Mouse (Mus musculus): ENCODE measurements around the gene Tor3a. TPM values are rescaled to one million over a fixed set of nuclear protein-coding genes. Genes with fewer than 3 reads are reported as not detected.

Gene Tor3a
- polyA plus RNA-seq (2014; fragmentation: Nextera tagmentation; extraction: Ambion mirVana): 5.2 and 7.8 TPM in 2 replicates

DNA sequence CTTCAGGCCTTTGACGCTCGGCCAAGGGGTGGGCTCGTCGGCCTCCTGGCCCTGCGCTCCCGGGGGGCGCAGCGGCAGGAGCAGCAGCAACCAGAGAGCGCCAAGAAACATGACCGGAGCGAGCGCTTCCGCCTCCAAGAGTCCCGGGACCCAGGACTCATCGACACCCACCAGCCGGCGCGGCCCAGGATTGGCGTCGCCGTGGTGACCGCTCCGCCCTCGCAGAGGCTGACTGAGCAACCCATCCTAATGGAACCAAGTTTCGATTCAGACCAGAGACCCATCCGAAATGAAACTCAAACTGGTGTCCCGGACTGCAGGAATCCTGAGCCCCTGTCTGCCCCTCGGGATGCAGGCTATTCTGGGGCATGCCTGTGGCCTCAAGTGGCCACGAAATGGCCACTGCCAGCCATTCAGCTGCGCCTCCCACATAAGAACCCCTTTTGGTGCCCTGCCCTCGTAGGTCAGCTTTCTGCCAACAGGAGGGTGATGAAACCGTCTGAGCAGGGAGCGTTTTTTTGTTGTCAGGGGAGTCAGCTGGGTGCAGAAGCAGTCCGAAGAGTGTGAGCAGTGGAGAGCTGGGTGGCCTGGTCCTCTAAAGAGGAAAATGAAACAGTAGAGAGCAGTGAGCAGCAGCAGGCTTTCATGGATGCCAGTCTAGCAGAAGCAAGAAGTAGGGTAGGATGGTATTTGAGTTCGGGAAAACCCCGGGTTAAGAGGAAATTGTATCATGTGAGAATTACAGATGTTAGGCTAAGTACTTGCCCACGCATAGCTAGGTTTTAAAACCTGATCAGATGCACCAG is at the start of gene Tor3a:
Gene Tor3a, minus strand, starts transcription at position 162 of the 806 bp plus-strand sequence.
- H3K27me3 ChIP-seq (ENCODE audit: control insufficient read depth, insufficient read depth, low read length): 0 out of 2 replicates have a peak, but pooled peaks cover 5% of the 10 kb centered on the region
- H3K9me3 ChIP-seq (ENCODE audit: control insufficient read depth, low read length): no peaks in the 10 kb centered on the region
- peaks cover 6% of the 10 kb centered on the region for H3K4me1 ChIP-seq (replicated peaks; ENCODE audit: control insufficient read depth, insufficient read depth, low read length)
- H3K27ac ChIP-seq (ENCODE audit: low read depth, low read length): no peak within 1 kb of the TSS
- H3K4me3 ChIP-seq (ENCODE audit: low read depth, low read length): peak within 1 kb of the TSS; percentile 47
- 9% methylated on average over 35 of the region's 37 CpGs for WGBS
- H3K9ac ChIP-seq (ENCODE audit: low read length): peak within 1 kb of the TSS; percentile 62
- DNase-seq (ENCODE audit: low spot score) (peak; percentile 78), ATAC-seq (replicated peaks; ENCODE audit: low FRiP score) (peak; percentile 71)
- peak within 1 kb of the TSS; percentile 93 for H3K4me2 ChIP-seq (ENCODE audit: low read depth, low read length, severe bottlenecking)
- H3K36me3 ChIP-seq (ENCODE audit: control insufficient read depth, insufficient read depth, low read length): no peaks in the 10 kb centered on the region

DNA sequence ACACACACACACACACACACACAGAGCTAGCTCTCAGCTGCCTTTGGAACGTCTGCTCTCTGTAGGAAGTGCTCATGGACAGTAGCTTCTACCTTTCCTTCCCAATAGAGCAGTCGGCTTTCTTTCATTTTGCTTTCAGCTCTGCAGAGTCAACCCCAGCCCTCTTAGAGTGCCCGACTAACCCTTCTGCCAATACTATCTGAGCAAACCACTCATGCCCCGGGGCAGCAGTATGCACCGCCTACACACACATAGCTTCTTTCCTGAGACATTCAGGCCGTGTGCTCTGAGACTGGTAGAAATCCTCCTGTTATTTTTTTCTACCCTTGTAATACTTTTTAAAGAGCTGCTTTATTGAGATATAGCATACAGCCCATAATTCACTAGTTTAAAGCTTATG is 47.9 kb upstream of the Tor3a start:
- DNase-seq (ENCODE audit: low spot score): no peak
- no peak overlapping the region for H3K9ac ChIP-seq (ENCODE audit: low read length)
- no peak for ATAC-seq (replicated peaks; ENCODE audit: low FRiP score)
- WGBS: 79% methylated on average over 6 of the region's 6 CpGs
- H3K4me2 ChIP-seq (ENCODE audit: low read depth, low read length, severe bottlenecking): no peak overlapping the region
- H3K36me3 ChIP-seq (ENCODE audit: control insufficient read depth, insufficient read depth, low read length): no peaks in the 10 kb centered on the region
- H3K27ac ChIP-seq (ENCODE audit: low read depth, low read length): no peak overlapping the region
- H3K27me3 ChIP-seq (ENCODE audit: control insufficient read depth, insufficient read depth, low read length): no peaks in the 10 kb centered on the region
- no peaks in the 10 kb centered on the region for H3K9me3 ChIP-seq (ENCODE audit: control insufficient read depth, low read length)
- H3K4me3 ChIP-seq (ENCODE audit: low read depth, low read length): no peak overlapping the region
- H3K4me1 ChIP-seq (replicated peaks; ENCODE audit: control insufficient read depth, insufficient read depth, low read length): no peaks in the 10 kb centered on the region

DNA sequence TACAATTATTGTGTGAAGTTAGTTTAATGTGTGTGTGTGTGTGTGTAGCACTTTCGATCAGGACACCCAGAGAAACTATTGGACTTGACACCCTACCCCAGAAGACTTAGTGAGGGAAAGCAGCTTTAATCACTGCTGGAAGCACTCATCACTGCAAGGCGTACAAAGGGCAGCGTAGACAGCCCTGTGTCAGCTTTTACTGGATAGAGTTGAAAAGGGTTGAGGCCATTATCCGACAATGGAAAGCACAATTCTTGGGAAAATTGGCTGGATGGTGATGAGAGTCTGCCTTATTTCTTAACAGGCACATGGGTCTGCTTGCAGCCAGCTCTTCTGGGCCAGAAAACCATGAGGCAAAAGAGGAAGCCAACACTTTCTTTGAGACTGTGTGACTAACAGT is 45.9 kb upstream of the Tor3a start:
- Histone ChIP-seq H3K4me3 (ENCODE audit: low read depth, low read length) (no peak overlapping the region), H3K27ac (ENCODE audit: low read depth, low read length) (no peak overlapping the region), H3K9ac (ENCODE audit: low read length) (no peak overlapping the region), H3K27me3 (ENCODE audit: control insufficient read depth, insufficient read depth, low read length) (no peaks in the 10 kb centered on the region), H3K9me3 (ENCODE audit: control insufficient read depth, low read length) (no peaks in the 10 kb centered on the region), H3K4me2 (ENCODE audit: low read depth, low read length, severe bottlenecking) (no peak overlapping the region), H3K36me3 (ENCODE audit: control insufficient read depth, insufficient read depth, low read length) (no peaks in the 10 kb centered on the region), H3K4me1 (replicated peaks; ENCODE audit: control insufficient read depth, insufficient read depth, low read length) (no peaks in the 10 kb centered on the region)
- no peak for DNase-seq (ENCODE audit: low spot score)
- ATAC-seq (replicated peaks; ENCODE audit: low FRiP score): no peak
- WGBS: 49% methylated on average over 4 of the region's 4 CpGs

DNA sequence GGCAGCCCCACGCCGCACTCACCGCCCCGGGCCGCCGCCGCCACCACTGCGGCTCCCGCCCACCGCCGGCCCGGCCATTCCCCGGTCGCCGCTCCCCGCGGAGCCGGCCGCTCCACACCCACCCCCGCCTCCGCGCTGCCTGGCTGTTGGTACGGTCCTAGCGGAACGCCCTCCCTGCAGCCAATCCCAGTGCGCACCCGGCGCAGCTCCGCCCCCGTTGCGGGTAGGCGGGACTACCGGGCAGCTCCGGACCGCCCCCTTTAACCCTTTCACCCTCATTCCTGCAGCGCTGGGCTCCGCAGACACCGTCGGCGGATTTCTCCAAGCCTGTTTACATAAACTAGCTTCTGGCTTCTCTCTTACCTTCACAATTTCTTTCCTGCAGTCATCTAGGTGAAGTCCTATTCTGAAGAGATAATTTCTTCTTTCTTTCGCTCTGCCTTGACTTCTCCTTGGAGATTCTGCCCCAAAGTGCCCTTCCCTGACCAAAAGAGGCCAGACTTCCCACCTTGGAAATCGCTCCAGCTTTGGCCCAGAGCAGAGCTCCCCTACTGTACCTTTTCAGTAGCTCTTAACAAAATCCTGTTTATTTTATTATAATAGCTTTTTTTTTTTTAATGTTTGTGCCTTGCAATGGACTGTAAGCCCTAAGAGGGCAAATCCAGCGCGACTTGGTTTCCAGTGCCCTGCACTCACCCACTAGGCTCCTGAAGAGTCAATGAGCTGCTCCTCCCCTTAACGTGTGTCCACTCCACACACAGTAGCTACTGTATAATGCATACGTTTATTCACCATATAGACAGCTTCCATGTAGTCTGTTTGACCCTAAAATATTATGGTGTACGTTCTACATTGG is 45.0 kb upstream of the Tor3a start, which contains the start of gene Fam20b:
Gene Fam20b, minus strand, starts transcription at position 137 of the 856 bp plus-strand sequence.
- ATAC-seq (replicated peaks; ENCODE audit: low FRiP score) (peak; percentile 98), DNase-seq (ENCODE audit: low spot score) (peak; percentile 99)
- no peaks in the 10 kb centered on the region for H3K27me3 ChIP-seq (ENCODE audit: control insufficient read depth, insufficient read depth, low read length)
- peak within 1 kb of the TSS; percentile 90 for H3K4me3 ChIP-seq (ENCODE audit: low read depth, low read length)
- peak within 1 kb of the TSS; percentile 68 for H3K4me2 ChIP-seq (ENCODE audit: low read depth, low read length, severe bottlenecking)
- no peaks in the 10 kb centered on the region for H3K36me3 ChIP-seq (ENCODE audit: control insufficient read depth, insufficient read depth, low read length)
- no peaks in the 10 kb centered on the region for H3K4me1 ChIP-seq (replicated peaks; ENCODE audit: control insufficient read depth, insufficient read depth, low read length)
- H3K9ac ChIP-seq (ENCODE audit: low read length): peak within 1 kb of the TSS; percentile 82
- peak within 1 kb of the TSS; percentile 69 for H3K27ac ChIP-seq (ENCODE audit: low read depth, low read length)
- WGBS: 2% methylated on average over 42 of the region's 47 CpGs
- H3K9me3 ChIP-seq (ENCODE audit: control insufficient read depth, low read length): no peaks in the 10 kb centered on the region

DNA sequence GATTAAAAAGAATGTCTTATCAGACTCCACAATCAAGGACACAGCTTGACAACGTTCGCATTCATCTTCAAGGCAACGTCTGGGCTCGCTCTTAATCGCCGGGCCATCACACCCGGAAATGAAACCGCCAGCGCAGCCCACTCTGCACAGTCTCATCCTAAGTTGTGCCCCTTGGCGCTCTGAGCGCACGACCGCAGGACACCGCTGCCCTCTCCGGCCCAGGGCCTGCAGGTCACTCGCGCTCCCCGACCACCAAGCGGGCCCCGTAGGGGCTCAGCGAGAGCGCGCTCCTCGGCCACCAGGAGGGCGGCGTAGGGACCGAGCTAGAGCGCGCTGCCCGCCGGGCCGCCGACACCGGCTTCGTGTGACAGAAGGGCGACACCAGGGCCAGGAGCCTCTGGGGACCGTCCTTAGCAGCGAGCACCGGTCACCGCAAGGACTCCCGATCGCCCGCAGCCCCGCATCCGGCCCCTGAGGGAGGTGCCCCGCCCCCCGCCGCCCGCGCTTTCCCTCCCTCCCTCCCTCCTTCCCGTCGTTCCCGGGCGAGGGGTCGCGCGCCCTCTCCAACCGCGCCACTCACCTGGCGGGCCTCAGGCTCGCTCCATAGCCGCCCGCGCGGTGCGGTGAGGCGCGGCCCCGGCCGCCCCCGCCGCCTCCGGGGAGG is 44.3 kb upstream of the Tor3a start:
- 1% methylated on average over 49 of the region's 73 CpGs for WGBS
- Histone ChIP-seq H3K9me3 (ENCODE audit: control insufficient read depth, low read length) (no peaks in the 10 kb centered on the region), H3K4me1 (replicated peaks; ENCODE audit: control insufficient read depth, insufficient read depth, low read length) (no peaks in the 10 kb centered on the region), H3K4me2 (ENCODE audit: low read depth, low read length, severe bottlenecking) (peak overlapping the region; percentile 68), H3K27ac (ENCODE audit: low read depth, low read length) (peak overlapping the region; percentile 69), H3K27me3 (ENCODE audit: control insufficient read depth, insufficient read depth, low read length) (no peaks in the 10 kb centered on the region), H3K4me3 (ENCODE audit: low read depth, low read length) (peak overlapping the region; percentile 90), H3K36me3 (ENCODE audit: control insufficient read depth, insufficient read depth, low read length) (no peaks in the 10 kb centered on the region), H3K9ac (ENCODE audit: low read length) (peak overlapping the region; percentile 82)
- peak; percentile 88 for ATAC-seq (replicated peaks; ENCODE audit: low FRiP score)
- DNase-seq (ENCODE audit: low spot score): peak; percentile 90

DNA sequence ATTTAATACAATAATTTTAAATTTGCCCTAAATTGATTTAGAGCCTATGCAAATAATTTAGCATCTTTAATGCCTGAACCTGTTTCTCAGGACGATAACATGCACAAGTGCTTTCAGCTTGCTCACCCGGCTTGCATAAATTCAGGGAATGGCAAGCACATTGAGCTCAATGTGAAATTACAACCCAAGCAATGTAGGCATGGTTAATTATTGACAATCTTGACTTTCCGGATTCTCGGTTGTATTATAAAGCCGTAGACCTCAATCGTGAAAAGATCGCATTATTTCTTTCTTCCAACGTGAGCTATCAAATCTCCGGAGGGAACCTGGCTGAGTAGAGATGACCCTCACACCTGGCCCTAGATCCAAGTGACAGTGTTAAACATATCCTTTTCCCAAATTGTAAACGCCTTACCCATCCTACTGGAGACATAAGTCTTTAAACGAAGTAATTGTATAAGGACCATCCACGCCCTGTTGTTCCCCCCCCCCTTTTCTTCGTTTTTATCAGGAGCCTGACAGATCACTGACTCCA is 43.7 kb upstream of the Tor3a start:
- no peak for DNase-seq (ENCODE audit: low spot score)
- no peaks in the 10 kb centered on the region for H3K27me3 ChIP-seq (ENCODE audit: control insufficient read depth, insufficient read depth, low read length)
- no peaks in the 10 kb centered on the region for H3K36me3 ChIP-seq (ENCODE audit: control insufficient read depth, insufficient read depth, low read length)
- peak overlapping the region; percentile 82 for H3K9ac ChIP-seq (ENCODE audit: low read length)
- peak overlapping the region; percentile 68 for H3K4me2 ChIP-seq (ENCODE audit: low read depth, low read length, severe bottlenecking)
- H3K4me3 ChIP-seq (ENCODE audit: low read depth, low read length): peak overlapping the region; percentile 90
- WGBS: 17% methylated on average over 13 of the region's 13 CpGs
- H3K27ac ChIP-seq (ENCODE audit: low read depth, low read length): no peak overlapping the region
- H3K4me1 ChIP-seq (replicated peaks; ENCODE audit: control insufficient read depth, insufficient read depth, low read length): no peaks in the 10 kb centered on the region
- no peaks in the 10 kb centered on the region for H3K9me3 ChIP-seq (ENCODE audit: control insufficient read depth, low read length)
- peak; percentile 1; the same call in 1 of the 2 replicates for ATAC-seq (replicated peaks; ENCODE audit: low FRiP score)

DNA sequence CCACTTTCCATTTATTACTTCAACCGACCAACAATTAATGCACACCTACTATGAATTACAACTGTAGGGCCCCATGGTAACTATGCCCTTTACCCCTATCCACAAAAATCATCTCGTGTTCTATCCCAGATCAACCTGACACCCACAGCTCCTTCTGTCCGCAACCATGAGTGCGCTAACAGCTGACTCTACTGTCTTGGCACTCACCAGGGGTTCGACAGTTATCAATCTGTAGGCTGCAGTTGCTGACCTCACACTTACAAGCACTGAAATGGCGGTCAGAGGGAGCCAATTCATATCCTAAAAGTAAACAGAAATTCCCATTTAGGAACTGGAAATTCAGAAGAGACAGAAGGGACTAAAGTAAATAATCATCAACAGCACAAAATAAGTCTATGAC is 42.5 kb upstream of the Tor3a start:
- H3K4me2 ChIP-seq (ENCODE audit: low read depth, low read length, severe bottlenecking): no peak overlapping the region
- no peak overlapping the region for H3K4me3 ChIP-seq (ENCODE audit: low read depth, low read length)
- no peaks in the 10 kb centered on the region for H3K9me3 ChIP-seq (ENCODE audit: control insufficient read depth, low read length)
- 94% methylated on average over 6 of the region's 6 CpGs for WGBS
- no peak overlapping the region for H3K9ac ChIP-seq (ENCODE audit: low read length)
- DNase-seq (ENCODE audit: low spot score) (no peak), ATAC-seq (replicated peaks; ENCODE audit: low FRiP score) (no peak)
- H3K27ac ChIP-seq (ENCODE audit: low read depth, low read length): no peak overlapping the region
- H3K27me3 ChIP-seq (ENCODE audit: control insufficient read depth, insufficient read depth, low read length): no peaks in the 10 kb centered on the region
- H3K36me3 ChIP-seq (ENCODE audit: control insufficient read depth, insufficient read depth, low read length): no peaks in the 10 kb centered on the region
- no peaks in the 10 kb centered on the region for H3K4me1 ChIP-seq (replicated peaks; ENCODE audit: control insufficient read depth, insufficient read depth, low read length)

DNA sequence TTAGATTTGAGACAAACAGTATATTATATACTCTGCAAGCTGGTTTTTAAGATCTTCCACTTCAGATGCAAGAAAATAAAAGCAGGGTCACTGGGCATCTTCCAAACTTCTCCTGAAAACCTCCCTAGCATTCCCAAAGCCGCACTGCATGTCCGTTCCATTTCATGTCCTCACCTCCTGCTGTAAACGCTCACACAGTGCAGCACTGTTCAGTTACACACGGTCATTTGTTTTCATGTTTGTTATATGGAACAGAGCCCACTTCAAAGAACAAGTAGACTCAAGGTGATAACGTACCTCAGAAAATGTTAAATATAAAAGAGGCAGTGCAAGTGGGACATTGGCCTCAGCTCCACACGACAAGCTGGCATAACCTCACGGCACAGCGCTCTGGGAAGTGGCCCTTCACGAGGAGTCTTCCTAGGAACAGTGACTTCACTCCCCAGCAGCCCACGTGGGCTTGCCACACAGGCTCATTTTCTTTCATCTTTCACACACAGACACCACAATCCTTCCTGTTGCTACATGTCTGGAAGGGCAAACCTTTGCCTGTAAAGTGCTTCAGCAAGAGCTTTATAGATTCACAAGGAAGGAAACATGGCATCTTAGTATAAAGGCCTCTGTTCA is 36.4 kb upstream of the Tor3a start:
- H3K36me3 ChIP-seq (ENCODE audit: control insufficient read depth, insufficient read depth, low read length): no peaks in the 10 kb centered on the region

More for the DNA sequence above, 36.4 kb upstream of the Tor3a start:
- WGBS: 80% methylated on average over 10 of the region's 10 CpGs
- DNase-seq (ENCODE audit: low spot score) (no peak), ATAC-seq (replicated peaks; ENCODE audit: low FRiP score) (no peak)
- no peak overlapping the region for H3K4me3 ChIP-seq (ENCODE audit: low read depth, low read length)
- no peaks in the 10 kb centered on the region for H3K4me1 ChIP-seq (replicated peaks; ENCODE audit: control insufficient read depth, insufficient read depth, low read length)
- H3K9me3 ChIP-seq (ENCODE audit: control insufficient read depth, low read length): no peaks in the 10 kb centered on the region
- no peak overlapping the region for H3K9ac ChIP-seq (ENCODE audit: low read length)
- H3K27ac ChIP-seq (ENCODE audit: low read depth, low read length): no peak overlapping the region
- no peak overlapping the region for H3K4me2 ChIP-seq (ENCODE audit: low read depth, low read length, severe bottlenecking)
- no peaks in the 10 kb centered on the region for H3K27me3 ChIP-seq (ENCODE audit: control insufficient read depth, insufficient read depth, low read length)

Measured in forebrain, embryonic 11.5 days (tissue).